Mouse (Mus musculus) G1E (cell line): ENCODE results near the gene Lbr.

Experiments
- CTCF ChIP-seq: IDR thresholded peaks from 2 replicates; pipeline ENCODE4 v1.5.1; 2012; ENCODE audit warnings: low read depth, low read length, inconsistent platforms, mixed read lengths
- GATA1 ChIP-seq: IDR thresholded peaks from 2 replicates; pipeline ENCODE4 v1.6.1; 2012; ENCODE audit warnings: borderline replicate concordance, low read length, inconsistent platforms, mixed read lengths
- TAL1 ChIP-seq: conservative IDR thresholded peaks from 2 replicates; pipeline ENCODE4 v1.6.1; 2012; ENCODE audit warnings: low read depth, low read length, inconsistent platforms, mixed read lengths

- TF ChIP-seq CTCF: no peak
- no peak for TF ChIP-seq TAL1
- no peak for TF ChIP-seq GATA1
Measured at GRCm38 (mm10) chr1:181789952-181790351, 52.9 kb downstream of the Lbr start.
